Mouse (Mus musculus): ENCODE results near the gene Hadha. TPM values are rescaled to one million over a fixed set of nuclear protein-coding genes. Genes with fewer than 3 reads are reported as not detected.
A peak's percentile ranks its signal among the peaks of the same experiment; 100 is the strongest.

Hadha gene
- 72.2 and 73.2 TPM in 2 replicates for polyA plus RNA-seq (2015; fragmentation: Nextera tagmentation; extraction: Ambion mirVana)

- Histone ChIP-seq H3K36me3 (0 out of 2 replicates have a peak, but pooled peaks cover 3% of the 10 kb centered on the region), H3K9ac (replicated peaks) (peak within 1 kb of the TSS; percentile 93), H3K4me1 (replicated peaks) (peaks cover 23% of the 10 kb centered on the region), H3K4me3 (replicated peaks) (peak within 1 kb of the TSS; percentile 80), H3K4me2 (replicated peaks) (peak within 1 kb of the TSS; percentile 70), H3K9me3 (no peaks in the 10 kb centered on the region), H3K27me3 (no peaks in the 10 kb centered on the region), H3K27ac (peak within 1 kb of the TSS; percentile 89)
- WGBS = 0% methylated on average over 53 of the region's 53 CpGs
- peak; percentile 94 for ATAC-seq
These were observed at the start of gene Hadha, which contains the start of gene Hadhb for GRCm38 (mm10) chr5:30154474-30155394. TSS of gene Hadha (minus strand) at chr5:30155162. TSS of gene Hadhb (plus strand) at chr5:30155248.

GRCm38 (mm10) chr5:30204441-30204840, 49.5 kb upstream of the Hadha start:
- no peak overlapping the region for H3K27ac ChIP-seq
- H3K4me2 ChIP-seq (replicated peaks) = no peak overlapping the region
- 48% methylated on average over 1 of the region's 1 CpGs for WGBS

GRCm38 (mm10) chr5:30203216-30203885, 48.4 kb upstream of the Hadha start:
- H3K4me2 ChIP-seq (replicated peaks) = no peak overlapping the region
- no peaks in the 10 kb centered on the region for H3K9me3 ChIP-seq
- H3K36me3 ChIP-seq = no peaks in the 10 kb centered on the region
- 85% methylated on average over 10 of the region's 10 CpGs for WGBS
- H3K4me3 ChIP-seq (replicated peaks) = no peak overlapping the region
- no peaks in the 10 kb centered on the region for H3K4me1 ChIP-seq (replicated peaks)
- no peak overlapping the region for H3K9ac ChIP-seq (replicated peaks)
- ATAC-seq = no peak
- no peak overlapping the region for H3K27ac ChIP-seq
- no peaks in the 10 kb centered on the region for H3K27me3 ChIP-seq

More at GRCm38 (mm10) chr5:30204441-30204840, 49.5 kb upstream of the Hadha start:
- Histone ChIP-seq H3K9me3 (no peaks in the 10 kb centered on the region), H3K27me3 (no peaks in the 10 kb centered on the region), H3K4me3 (replicated peaks) (no peak overlapping the region), H3K9ac (replicated peaks) (no peak overlapping the region), H3K36me3 (no peaks in the 10 kb centered on the region), H3K4me1 (replicated peaks) (no peaks in the 10 kb centered on the region)
- no peak for ATAC-seq

- Histone ChIP-seq H3K27ac (no peak overlapping the region), H3K27me3 (no peaks in the 10 kb centered on the region), H3K4me1 (replicated peaks) (no peaks in the 10 kb centered on the region), H3K9me3 (no peaks in the 10 kb centered on the region), H3K4me3 (replicated peaks) (no peak overlapping the region), H3K36me3 (no peaks in the 10 kb centered on the region), H3K4me2 (replicated peaks) (no peak overlapping the region), H3K9ac (replicated peaks) (no peak overlapping the region)
- no peak for ATAC-seq
- 89% methylated on average over 7 of the region's 7 CpGs for WGBS
These were observed 47.3 kb upstream of the Hadha start for GRCm38 (mm10) chr5:30202221-30202620.

GRCm38 (mm10) chr5:30201521-30201920, 46.6 kb upstream of the Hadha start:
- Histone ChIP-seq H3K9ac (replicated peaks) (no peak overlapping the region), H3K27me3 (no peaks in the 10 kb centered on the region), H3K4me1 (replicated peaks) (no peaks in the 10 kb centered on the region), H3K4me2 (replicated peaks) (no peak overlapping the region), H3K9me3 (no peaks in the 10 kb centered on the region), H3K36me3 (no peaks in the 10 kb centered on the region), H3K27ac (no peak overlapping the region), H3K4me3 (replicated peaks) (no peak overlapping the region)
- ATAC-seq = peak; percentile 62
- WGBS = 50% methylated on average over 5 of the region's 5 CpGs

GRCm38 (mm10) chr5:30198257-30198656, 43.3 kb upstream of the Hadha start:
- no peak overlapping the region for H3K27ac ChIP-seq
- WGBS = 71% methylated on average over 7 of the region's 7 CpGs
- H3K9ac ChIP-seq (replicated peaks) = no peak overlapping the region

GRCm38 (mm10) chr5:30195340-30195739, 40.4 kb upstream of the Hadha start:
- WGBS = 92% methylated on average over 5 of the region's 5 CpGs
- H3K9ac ChIP-seq (replicated peaks) = no peak overlapping the region
- H3K27me3 ChIP-seq = no peaks in the 10 kb centered on the region
- no peaks in the 10 kb centered on the region for H3K4me1 ChIP-seq (replicated peaks)
- no peak overlapping the region for H3K27ac ChIP-seq
- no peak overlapping the region for H3K4me2 ChIP-seq (replicated peaks)
- no peak for ATAC-seq
- no peaks in the 10 kb centered on the region for H3K9me3 ChIP-seq
- H3K4me3 ChIP-seq (replicated peaks) = no peak overlapping the region
- H3K36me3 ChIP-seq = no peaks in the 10 kb centered on the region

More at GRCm38 (mm10) chr5:30198257-30198656, 43.3 kb upstream of the Hadha start:
- Histone ChIP-seq H3K9me3 (no peaks in the 10 kb centered on the region), H3K4me2 (replicated peaks) (no peak overlapping the region), H3K4me1 (replicated peaks) (no peaks in the 10 kb centered on the region), H3K4me3 (replicated peaks) (no peak overlapping the region), H3K36me3 (no peaks in the 10 kb centered on the region), H3K27me3 (no peaks in the 10 kb centered on the region)
- ATAC-seq = no peak

GRCm38 (mm10) chr5:30192452-30192851, 37.5 kb upstream of the Hadha start:
- Histone ChIP-seq H3K9me3 (no peaks in the 10 kb centered on the region), H3K4me2 (replicated peaks) (no peak overlapping the region), H3K27me3 (no peaks in the 10 kb centered on the region), H3K4me3 (replicated peaks) (no peak overlapping the region), H3K4me1 (replicated peaks) (no peaks in the 10 kb centered on the region), H3K9ac (replicated peaks) (no peak overlapping the region), H3K27ac (no peak overlapping the region), H3K36me3 (peaks cover 14% of the 10 kb centered on the region)
- WGBS = 84% methylated on average over 1 of the region's 1 CpGs
- ATAC-seq = no peak

GRCm38 (mm10) chr5:30187687-30188485, 32.9 kb upstream of the Hadha start:
- Histone ChIP-seq H3K4me3 (replicated peaks) (no peak overlapping the region), H3K4me2 (replicated peaks) (no peak overlapping the region), H3K36me3 (peaks cover 46% of the 10 kb centered on the region), H3K27ac (no peak overlapping the region), H3K9me3 (no peaks in the 10 kb centered on the region), H3K9ac (replicated peaks) (no peak overlapping the region), H3K4me1 (replicated peaks) (no peaks in the 10 kb centered on the region), H3K27me3 (no peaks in the 10 kb centered on the region)
- 97% methylated on average over 12 of the region's 12 CpGs for WGBS
- no peak for ATAC-seq

- H3K4me2 ChIP-seq (replicated peaks) = no peak overlapping the region
- no peak for ATAC-seq
- no peaks in the 10 kb centered on the region for H3K4me1 ChIP-seq (replicated peaks)
- no peak overlapping the region for H3K9ac ChIP-seq (replicated peaks)
- H3K27ac ChIP-seq = no peak overlapping the region
- H3K9me3 ChIP-seq = no peaks in the 10 kb centered on the region
- H3K36me3 ChIP-seq = peaks cover 83% of the 10 kb centered on the region
- H3K27me3 ChIP-seq = no peaks in the 10 kb centered on the region
- 75% methylated on average over 4 of the region's 4 CpGs for WGBS
- H3K4me3 ChIP-seq (replicated peaks) = no peak overlapping the region
These were observed 20.8 kb upstream of the Hadha start for GRCm38 (mm10) chr5:30175811-30176210.

- Histone ChIP-seq H3K27me3 (no peaks in the 10 kb centered on the region), H3K4me2 (replicated peaks) (no peak overlapping the region), H3K9ac (replicated peaks) (no peak overlapping the region), H3K9me3 (no peaks in the 10 kb centered on the region), H3K27ac (no peak overlapping the region), H3K4me1 (replicated peaks) (no peaks in the 10 kb centered on the region), H3K4me3 (replicated peaks) (no peak overlapping the region), H3K36me3 (peaks cover 78% of the 10 kb centered on the region)
- WGBS = 54% methylated on average over 20 of the region's 20 CpGs
- no peak for ATAC-seq
These were observed 18.1 kb upstream of the Hadha start for GRCm38 (mm10) chr5:30172931-30173692.
